ENCODE assay signal across 14 mouse cellular contexts in the genomic region with DNA sequence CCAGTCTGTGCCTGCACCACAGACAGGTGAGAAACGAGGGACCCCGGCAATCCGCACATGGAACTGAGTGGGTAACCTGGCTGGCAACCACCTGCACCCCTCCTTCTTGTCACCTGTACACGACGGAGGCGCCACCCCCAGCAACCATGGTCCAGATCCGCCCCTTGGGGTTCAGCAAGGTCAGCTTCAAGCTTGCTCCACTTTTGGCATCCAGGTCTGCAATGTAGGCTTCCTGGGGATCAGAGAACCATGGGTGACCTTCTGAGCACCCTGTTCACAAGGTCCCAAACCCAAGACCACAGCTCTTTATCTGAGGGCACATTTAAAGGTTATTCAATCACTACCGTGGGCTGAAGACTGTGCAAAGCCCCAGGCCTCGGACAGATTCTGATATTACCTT. TPM values are rescaled to one million over a fixed set of nuclear protein-coding genes. Genes with fewer than 3 reads are reported as not detected.
"Had no signal": no experiment of that assay in that cellular context is flagged by ENCODE, and none has a peak within 500 bp of the region (broad histone marks: within the 10 kb centered on the region; RNA-seq: fewer than 3 reads in every experiment).

No protein-coding gene starts in this region.

- DNase-seq: lung, postnatal 14 days; right cerebral cortex, postnatal 4 days; thymus, adult 2 months; thymus, postnatal 25 days had no signal

- H3K9me3 ChIP-seq: limb, embryonic 10.5 days; liver, embryonic 12.5 days; lung, embryonic 15.5 days; megakaryocyte, embryonic 14.5 days; midbrain, embryonic 15.5 days had no signal

- H3K4me2 ChIP-seq: liver, embryonic 12.5 days; lung, embryonic 15.5 days; midbrain, embryonic 11.5 days; midbrain, embryonic 15.5 days had no signal

- H3K4me1 ChIP-seq: limb, embryonic 10.5 days; liver, embryonic 12.5 days; lung, embryonic 15.5 days; midbrain, embryonic 15.5 days had no signal

- ATAC-seq: intestine, postnatal 0 days; liver, embryonic 12.5 days; midbrain, embryonic 15.5 days had no signal

- H3K27me3 ChIP-seq: liver, embryonic 12.5 days; lung, embryonic 15.5 days; megakaryocyte, embryonic 14.5 days; midbrain, embryonic 15.5 days had no signal

- H3K27ac ChIP-seq: left cerebral cortex, adult 2 months; limb, embryonic 10.5 days; liver, embryonic 12.5 days; lung, embryonic 15.5 days; macrophage; midbrain, embryonic 15.5 days had no signal

- H3K9ac ChIP-seq: liver, embryonic 12.5 days; lung, embryonic 15.5 days; midbrain, embryonic 15.5 days had no signal

- H3K4me3 ChIP-seq: left cerebral cortex, adult 2 months; limb, embryonic 10.5 days; liver, embryonic 12.5 days; lung, embryonic 15.5 days; megakaryocyte, embryonic 14.5 days; midbrain, embryonic 15.5 days had no signal

RNA-seq across cellular contexts. Expression of gene Ttc25, which starts 29.6 kb away (rescaled TPM):
- total RNA-seq: monocyte, adult 5-6 weeks had no signal
